Mouse (Mus musculus): ENCODE data around the gene Mapk12. TPM values are rescaled to one million over a fixed set of nuclear protein-coding genes. Genes with fewer than 3 reads are reported as not detected.

The Mapk12 gene
- polyA plus RNA-seq, 1 experiment from 2014 or later, result 6.4 TPM

- Histone ChIP-seq H3K4me2 (replicated peaks) (peak within 1 kb of the TSS; percentile 86), H3K36me3 (peaks cover 7% of the 10 kb centered on the region; the same call in 1 of the 2 replicates), H3K27me3 (no peaks in the 10 kb centered on the region), H3K4me3 (peak within 1 kb of the TSS; percentile 63), H3K9me3 (no peaks in the 10 kb centered on the region), H3K9ac (peak within 1 kb of the TSS; percentile 75), H3K27ac (peak within 1 kb of the TSS; percentile 68), H3K4me1 (peaks cover 19% of the 10 kb centered on the region)
- ATAC-seq (ENCODE audit: low FRiP score, low read depth), result peak; percentile 82
- WGBS, result 3% methylated on average over 36 of the region's 36 CpGs
Measured at GRCm38 (mm10) chr15:89128382-89129350, 11.8 kb downstream of the Mapk12 start, which contains the start of gene Hdac10. TSS of gene Hdac10 (minus strand) at chr15:89128700.

- H3K4me2 ChIP-seq (replicated peaks), result peak overlapping the region; percentile 86
- H3K27me3 ChIP-seq, result no peaks in the 10 kb centered on the region
- no peaks in the 10 kb centered on the region for H3K9me3 ChIP-seq
- H3K4me3 ChIP-seq, result peak overlapping the region; percentile 63
- peaks cover 23% of the 10 kb centered on the region for H3K4me1 ChIP-seq
- peak overlapping the region; percentile 75; the same call in 1 of the 2 replicates for H3K9ac ChIP-seq
- H3K36me3 ChIP-seq, result peaks cover 7% of the 10 kb centered on the region; the same call in 1 of the 2 replicates
- H3K27ac ChIP-seq, result no peak overlapping the region
- ATAC-seq (ENCODE audit: low FRiP score, low read depth), result no peak
- WGBS, result 82% methylated on average over 8 of the region's 8 CpGs
Measured at GRCm38 (mm10) chr15:89127364-89127940, 13.1 kb downstream of the Mapk12 start.

GRCm38 (mm10) chr15:89126622-89127021 is 13.9 kb downstream of the Mapk12 start:
- no peak overlapping the region for H3K4me3 ChIP-seq
- no peak overlapping the region for H3K4me2 ChIP-seq (replicated peaks)
- ATAC-seq (ENCODE audit: low FRiP score, low read depth), result no peak
- H3K27ac ChIP-seq, result no peak overlapping the region
- H3K36me3 ChIP-seq, result peaks cover 7% of the 10 kb centered on the region; the same call in 1 of the 2 replicates
- H3K4me1 ChIP-seq, result peaks cover 31% of the 10 kb centered on the region
- no peak overlapping the region for H3K9ac ChIP-seq
- no peaks in the 10 kb centered on the region for H3K9me3 ChIP-seq
- WGBS, result 88% methylated on average over 8 of the region's 8 CpGs
- no peaks in the 10 kb centered on the region for H3K27me3 ChIP-seq

GRCm38 (mm10) chr15:89125351-89125750 is 15.2 kb downstream of the Mapk12 start:
- H3K4me2 ChIP-seq (replicated peaks), result no peak overlapping the region
- H3K27me3 ChIP-seq, result no peaks in the 10 kb centered on the region
- H3K4me3 ChIP-seq, result no peak overlapping the region
- ATAC-seq (ENCODE audit: low FRiP score, low read depth), result no peak
- H3K9me3 ChIP-seq, result no peaks in the 10 kb centered on the region
- H3K4me1 ChIP-seq, result peaks cover 44% of the 10 kb centered on the region
- H3K27ac ChIP-seq, result no peak overlapping the region
- peaks cover 9% of the 10 kb centered on the region for H3K36me3 ChIP-seq
- 93% methylated on average over 9 of the region's 9 CpGs for WGBS
- no peak overlapping the region for H3K9ac ChIP-seq

- H3K9ac ChIP-seq, result no peak overlapping the region; the same call in 1 of the 2 replicates
- peaks cover 54% of the 10 kb centered on the region for H3K4me1 ChIP-seq
- H3K4me3 ChIP-seq, result no peak overlapping the region
- ATAC-seq (ENCODE audit: low FRiP score, low read depth), result no peak
- peaks cover 19% of the 10 kb centered on the region for H3K36me3 ChIP-seq
- no peaks in the 10 kb centered on the region for H3K9me3 ChIP-seq
- WGBS, result 91% methylated on average over 3 of the region's 3 CpGs
- H3K27me3 ChIP-seq, result no peaks in the 10 kb centered on the region
- H3K4me2 ChIP-seq (replicated peaks), result peak overlapping the region; percentile 96; the same call in 1 of the 2 replicates
- no peak overlapping the region for H3K27ac ChIP-seq
Measured at GRCm38 (mm10) chr15:89124312-89124711, 16.2 kb downstream of the Mapk12 start.

GRCm38 (mm10) chr15:89123595-89123994 is 16.9 kb downstream of the Mapk12 start:
- peak overlapping the region; percentile 72; the same call in 1 of the 2 replicates for H3K27ac ChIP-seq
- peaks cover 26% of the 10 kb centered on the region for H3K36me3 ChIP-seq
- ATAC-seq (ENCODE audit: low FRiP score, low read depth), result no peak
- peak overlapping the region; percentile 87 for H3K9ac ChIP-seq
- H3K27me3 ChIP-seq, result no peaks in the 10 kb centered on the region
- H3K9me3 ChIP-seq, result no peaks in the 10 kb centered on the region
- H3K4me1 ChIP-seq, result peaks cover 50% of the 10 kb centered on the region
- WGBS, result 31% methylated on average over 11 of the region's 11 CpGs
- peak overlapping the region; percentile 88 for H3K4me3 ChIP-seq
- peak overlapping the region; percentile 96 for H3K4me2 ChIP-seq (replicated peaks)

GRCm38 (mm10) chr15:89122649-89123366 is 17.7 kb downstream of the Mapk12 start, which contains the start of gene Tubgcp6:
TSS of gene Tubgcp6 (minus strand) at chr15:89123112.
- under 1% methylated on average over 47 of the region's 47 CpGs for WGBS
- H3K9ac ChIP-seq, result peak within 1 kb of the TSS; percentile 87
- peak within 1 kb of the TSS; percentile 72; the same call in 1 of the 2 replicates for H3K27ac ChIP-seq

GRCm38 (mm10) chr15:89118007-89118406 is 22.5 kb downstream of the Mapk12 start:
- H3K36me3 ChIP-seq, result peaks cover 69% of the 10 kb centered on the region
- ATAC-seq (ENCODE audit: low FRiP score, low read depth), result no peak

More at GRCm38 (mm10) chr15:89122649-89123366, 17.7 kb downstream of the Mapk12 start, which contains the start of gene Tubgcp6:
- ATAC-seq (ENCODE audit: low FRiP score, low read depth), result peak; percentile 87
- peaks cover 33% of the 10 kb centered on the region for H3K36me3 ChIP-seq
- peaks cover 46% of the 10 kb centered on the region for H3K4me1 ChIP-seq
- H3K9me3 ChIP-seq, result no peaks in the 10 kb centered on the region
- peak within 1 kb of the TSS; percentile 96 for H3K4me2 ChIP-seq (replicated peaks)
- no peaks in the 10 kb centered on the region for H3K27me3 ChIP-seq
- peak within 1 kb of the TSS; percentile 88 for H3K4me3 ChIP-seq

GRCm38 (mm10) chr15:89110147-89110546 is 30.4 kb downstream of the Mapk12 start:
- no peak for ATAC-seq (ENCODE audit: low FRiP score, low read depth)
- Histone ChIP-seq H3K27me3 (no peaks in the 10 kb centered on the region), H3K4me1 (no peaks in the 10 kb centered on the region), H3K4me3 (no peak overlapping the region), H3K36me3 (peaks cover 96% of the 10 kb centered on the region), H3K4me2 (replicated peaks) (no peak overlapping the region), H3K27ac (no peak overlapping the region), H3K9ac (no peak overlapping the region), H3K9me3 (no peaks in the 10 kb centered on the region)
- WGBS, result 89% methylated on average over 9 of the region's 9 CpGs

More at GRCm38 (mm10) chr15:89118007-89118406, 22.5 kb downstream of the Mapk12 start:
- no peak overlapping the region for H3K4me2 ChIP-seq (replicated peaks)
- H3K9ac ChIP-seq, result no peak overlapping the region
- H3K9me3 ChIP-seq, result no peaks in the 10 kb centered on the region
- no peak overlapping the region for H3K27ac ChIP-seq
- no peaks in the 10 kb centered on the region for H3K27me3 ChIP-seq
- no peak overlapping the region for H3K4me3 ChIP-seq
- H3K4me1 ChIP-seq, result peaks cover 31% of the 10 kb centered on the region

- Histone ChIP-seq H3K9me3 (no peaks in the 10 kb centered on the region), H3K4me1 (no peaks in the 10 kb centered on the region), H3K4me2 (replicated peaks) (no peak overlapping the region), H3K27me3 (no peaks in the 10 kb centered on the region), H3K36me3 (peaks cover 99% of the 10 kb centered on the region), H3K9ac (no peak overlapping the region), H3K27ac (no peak overlapping the region), H3K4me3 (no peak overlapping the region)
- WGBS, result 88% methylated on average over 1 of the region's 1 CpGs
- no peak for ATAC-seq (ENCODE audit: low FRiP score, low read depth)
Measured at GRCm38 (mm10) chr15:89106976-89107375, 33.5 kb downstream of the Mapk12 start.

GRCm38 (mm10) chr15:89106073-89106472 is 34.4 kb downstream of the Mapk12 start:
- Histone ChIP-seq H3K27ac (no peak overlapping the region), H3K36me3 (peaks cover 100% of the 10 kb centered on the region)
- no peak for ATAC-seq (ENCODE audit: low FRiP score, low read depth)

More at GRCm38 (mm10) chr15:89106073-89106472, 34.4 kb downstream of the Mapk12 start:
- no peak overlapping the region for H3K4me2 ChIP-seq (replicated peaks)
- no peaks in the 10 kb centered on the region for H3K9me3 ChIP-seq
- WGBS, result 89% methylated on average over 13 of the region's 13 CpGs
- H3K27me3 ChIP-seq, result no peaks in the 10 kb centered on the region
- H3K4me1 ChIP-seq, result no peaks in the 10 kb centered on the region
- H3K9ac ChIP-seq, result no peak overlapping the region
- no peak overlapping the region for H3K4me3 ChIP-seq

All from limb, embryonic 13.5 days (tissue).